Mouse (Mus musculus) embryonic facial prominence, embryonic 11.5 days (tissue): ENCODE results near the gene Suds3. TPM values are rescaled to one million over a fixed set of nuclear protein-coding genes. Genes with fewer than 3 reads are reported as not detected.

Source experiments
- ATAC-seq: fragments of 200-750 bp; cut with Nextera tagmentation; replicated peaks from 2 replicates; pipeline ENCODE4 v1.8.0; 2017; ENCODE audit warnings: low read depth; ENCODE audit not compliant: insufficient number of reproducible peaks, low FRiP score, low TSS enrichment
- DNase-seq: peaks from one replicate; pipeline ENCODE4 v3.0.0-alpha.2; 2015; ENCODE audit warnings: low spot score
- H3K27ac ChIP-seq: fragments of 300-500 bp; sonication (generic); replicated peaks from 2 replicates; pipeline ENCODE4 v1.5.1; 2014; ENCODE audit warnings: mild to moderate bottlenecking, low read depth, low read length, control low read depth
- H3K27me3 ChIP-seq: fragments of 300-500 bp; sonication (generic); 2 replicates; pipeline ENCODE4 v1.6.1; 2014; ENCODE audit warnings: mild to moderate bottlenecking, low read length, moderate library complexity, mixed read lengths; ENCODE audit not compliant: control insufficient read depth, insufficient read depth
- H3K36me3 ChIP-seq: fragments of 300-500 bp; sonication (generic); replicated peaks from 2 replicates; pipeline ENCODE4 v1.6.1; 2014; ENCODE audit warnings: low read depth, mild to moderate bottlenecking, low read length, moderate library complexity, mixed read lengths; ENCODE audit not compliant: control insufficient read depth, insufficient read depth
- H3K4me1 ChIP-seq: fragments of 300-500 bp; sonication (generic); 2 replicates; pipeline ENCODE4 v1.6.1; 2014; ENCODE audit warnings: low read length, mixed read lengths; ENCODE audit not compliant: control insufficient read depth, insufficient read depth
- H3K4me2 ChIP-seq: fragments of 300-500 bp; sonication (generic); 2 replicates; pipeline ENCODE4 v1.6.1; 2014; ENCODE audit warnings: low read depth, mild to moderate bottlenecking, control low read depth, low read length, moderate library complexity
- H3K4me3 ChIP-seq: fragments of 300-500 bp; sonication (generic); 2 replicates; pipeline ENCODE4 v1.5.1; 2014; ENCODE audit warnings: low read depth, low read length, control low read depth
- H3K9ac ChIP-seq: fragments of 300-500 bp; sonication (generic); replicated peaks from 2 replicates; pipeline ENCODE4 v1.6.1; 2014; ENCODE audit warnings: mild to moderate bottlenecking, control low read depth, low read length
- H3K9me3 ChIP-seq: fragments of 300-500 bp; sonication (generic); replicated peaks from 2 replicates; pipeline ENCODE4 v1.6.1; 2016; ENCODE audit warnings: mild to moderate bottlenecking, low read length, inconsistent platforms, mixed read lengths; ENCODE audit not compliant: control insufficient read depth
- WGBS: fragments of 180-500 bp; shearing (Covaris S2); extraction: QIAGEN DNeasy Blood & Tissue Kit; methylation state at CpG from one replicate; pipeline ENCODE4 v1.1.7; 2014; 5-methylcytosine and 5-hydroxymethylcytosine counted together
- polyA plus RNA-seq: library from polyadenylated mRNA; unstranded; fragments of >200 nt; fragmentation: Nextera tagmentation; extraction: Ambion mirVana; gene quantifications from 2 replicates; pipeline ENCODE4 v1.2.1, GENCODE M21; 2014

Suds3 gene
- polyA plus RNA-seq, 1 experiment from 2014 or later: 52.2 TPM

DNA sequence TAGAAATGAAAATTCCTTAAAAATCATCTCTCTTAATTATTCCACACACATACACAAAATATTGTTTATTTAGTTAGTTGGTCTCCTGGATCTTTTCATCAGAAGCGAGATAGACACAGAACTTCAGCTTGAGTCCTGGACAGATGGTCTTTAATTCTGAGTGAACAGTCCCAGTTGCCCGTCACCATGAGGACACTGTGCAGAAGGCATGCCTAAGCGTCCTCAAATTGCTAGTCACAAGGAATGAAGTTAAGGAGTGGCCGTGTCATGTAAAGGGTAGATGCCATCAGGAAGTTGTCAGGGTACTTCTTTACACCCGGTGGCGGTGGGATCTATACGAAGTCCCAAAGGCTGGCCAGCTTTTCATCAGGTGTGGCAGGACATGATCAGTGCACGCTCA lies 23.9 kb upstream of the Suds3 start:
- DNase-seq (no peak), ATAC-seq (no peak)
- H3K36me3 ChIP-seq: no peaks in the 10 kb centered on the region
- WGBS: 76% methylated on average over 8 of the region's 8 CpGs
- H3K27ac ChIP-seq: no peak overlapping the region
- H3K9ac ChIP-seq: no peak overlapping the region
- no peaks in the 10 kb centered on the region; the same call in 1 of the 2 replicates for H3K4me1 ChIP-seq
- no peaks in the 10 kb centered on the region for H3K9me3 ChIP-seq
- H3K4me3 ChIP-seq: no peak overlapping the region
- H3K4me2 ChIP-seq: no peak overlapping the region
- H3K27me3 ChIP-seq: no peaks in the 10 kb centered on the region

DNA sequence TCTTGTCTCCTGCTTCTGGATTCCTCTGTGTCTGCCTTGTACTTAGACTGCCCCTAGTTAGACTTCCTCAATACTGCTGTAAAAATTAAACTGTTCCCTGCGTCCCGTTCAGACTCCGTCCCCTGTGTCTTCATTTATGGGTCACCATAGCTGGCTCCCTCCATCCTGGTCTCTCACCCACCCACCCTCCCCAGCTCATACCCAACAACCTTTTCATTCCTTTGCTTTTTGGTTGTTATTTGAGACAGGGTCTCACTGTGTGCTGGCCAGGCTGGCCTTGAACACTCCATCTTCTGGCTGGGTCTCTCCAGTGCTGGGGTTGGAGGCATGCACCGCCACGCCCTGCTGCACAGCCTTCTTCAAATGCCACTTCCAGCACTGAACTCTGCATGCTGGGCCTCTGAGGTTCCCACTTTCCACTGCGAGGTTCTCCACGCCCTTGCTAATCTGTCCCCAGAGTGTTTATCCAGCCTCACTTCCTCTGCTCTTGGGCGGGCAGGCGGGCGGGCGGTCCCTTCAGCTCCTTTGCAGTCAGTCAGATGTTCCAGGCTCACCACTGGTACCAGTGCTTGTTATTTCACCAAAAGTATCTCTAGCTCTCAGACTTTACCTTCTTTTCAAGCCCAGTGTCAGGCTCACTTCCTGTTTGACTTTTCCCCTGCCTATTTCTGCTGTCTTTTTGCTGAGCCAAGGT lies 22.5 kb upstream of the Suds3 start:
- no peak overlapping the region for H3K4me2 ChIP-seq
- ATAC-seq (no peak), DNase-seq (no peak)
- H3K27me3 ChIP-seq: no peaks in the 10 kb centered on the region
- H3K9me3 ChIP-seq: no peaks in the 10 kb centered on the region
- no peaks in the 10 kb centered on the region; the same call in 1 of the 2 replicates for H3K4me1 ChIP-seq
- H3K9ac ChIP-seq: no peak overlapping the region
- WGBS: 78% methylated on average over 11 of the region's 11 CpGs
- H3K36me3 ChIP-seq: no peaks in the 10 kb centered on the region
- no peak overlapping the region for H3K27ac ChIP-seq
- no peak overlapping the region for H3K4me3 ChIP-seq

DNA sequence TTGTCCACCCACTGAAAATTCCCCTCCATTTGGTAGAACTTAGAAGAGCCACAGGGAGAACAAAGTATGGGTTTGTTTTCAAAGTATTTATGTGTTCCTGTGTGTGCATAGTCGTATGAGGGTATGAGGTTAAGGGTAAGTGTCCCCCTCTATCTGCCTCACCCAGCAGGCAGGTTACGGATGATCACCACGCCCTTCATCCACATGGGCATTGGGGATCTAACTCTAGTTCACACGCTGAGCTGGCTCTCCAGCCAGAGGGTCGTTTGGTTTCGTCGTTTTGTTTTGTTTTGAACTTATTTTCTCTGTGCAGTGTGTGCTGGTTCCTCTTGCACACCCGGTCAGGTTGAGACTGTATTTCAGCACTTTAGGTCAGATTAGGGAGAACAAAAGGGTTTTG lies 21.7 kb upstream of the Suds3 start:
- no peak for ATAC-seq
- 79% methylated on average over 8 of the region's 8 CpGs for WGBS

DNA sequence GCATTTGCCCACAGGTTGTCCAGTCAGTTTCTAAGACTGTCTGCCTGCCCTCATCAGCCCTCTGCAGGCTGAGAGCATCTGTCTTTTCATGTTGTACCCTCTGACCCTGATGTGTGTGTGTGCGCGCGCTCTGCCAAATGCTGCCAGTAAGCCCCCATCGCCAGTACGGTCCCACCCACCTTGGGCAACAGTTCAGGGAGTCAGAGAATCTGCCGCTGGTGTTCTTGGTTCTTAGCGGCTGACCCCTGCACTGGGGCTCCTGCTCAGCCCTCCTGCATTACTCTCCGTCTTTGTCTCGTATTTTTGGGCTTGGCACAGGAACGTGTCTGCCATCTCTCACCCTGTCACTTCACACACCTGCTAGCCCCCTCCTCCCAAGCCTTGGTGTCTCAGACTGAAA lies 21.1 kb upstream of the Suds3 start:
- WGBS: 75% methylated on average over 10 of the region's 10 CpGs
- DNase-seq: no peak
- ATAC-seq: no peak

More for the DNA sequence above, 21.7 kb upstream of the Suds3 start:
- H3K36me3 ChIP-seq: no peaks in the 10 kb centered on the region
- H3K4me3 ChIP-seq: no peak overlapping the region
- no peak for DNase-seq
- H3K27ac ChIP-seq: no peak overlapping the region
- no peaks in the 10 kb centered on the region for H3K9me3 ChIP-seq
- H3K4me1 ChIP-seq: no peaks in the 10 kb centered on the region; the same call in 1 of the 2 replicates
- H3K27me3 ChIP-seq: no peaks in the 10 kb centered on the region
- no peak overlapping the region for H3K4me2 ChIP-seq
- no peak overlapping the region for H3K9ac ChIP-seq

DNA sequence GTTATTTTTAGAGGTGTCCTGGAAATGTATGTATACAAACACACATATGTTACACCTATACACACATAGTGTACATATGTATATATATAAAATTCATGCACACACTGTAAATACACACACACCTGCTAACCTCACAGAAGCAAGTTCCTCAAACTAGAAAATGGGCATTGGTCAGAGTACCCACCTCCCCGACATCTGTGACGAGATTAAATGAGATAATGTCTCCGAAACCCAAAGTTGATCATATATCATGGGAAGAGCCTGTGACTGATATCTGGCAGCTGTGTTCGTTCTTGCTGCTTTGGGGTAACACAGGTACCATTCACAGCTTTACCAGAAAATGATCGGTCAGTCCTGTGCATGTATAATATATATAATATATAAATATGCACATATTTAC lies 20.7 kb upstream of the Suds3 start:
- Histone ChIP-seq H3K27ac (no peak overlapping the region), H3K4me3 (no peak overlapping the region), H3K9me3 (no peaks in the 10 kb centered on the region), H3K9ac (no peak overlapping the region), H3K4me2 (no peak overlapping the region), H3K36me3 (no peaks in the 10 kb centered on the region), H3K4me1 (no peaks in the 10 kb centered on the region; the same call in 1 of the 2 replicates), H3K27me3 (no peaks in the 10 kb centered on the region)
- DNase-seq (no peak), ATAC-seq (no peak)
- 90% methylated on average over 5 of the region's 5 CpGs for WGBS

More for the DNA sequence above, 21.1 kb upstream of the Suds3 start:
- Histone ChIP-seq H3K4me3 (no peak overlapping the region), H3K9ac (no peak overlapping the region), H3K4me2 (no peak overlapping the region), H3K27ac (no peak overlapping the region), H3K36me3 (no peaks in the 10 kb centered on the region), H3K27me3 (no peaks in the 10 kb centered on the region), H3K9me3 (no peaks in the 10 kb centered on the region), H3K4me1 (no peaks in the 10 kb centered on the region; the same call in 1 of the 2 replicates)

DNA sequence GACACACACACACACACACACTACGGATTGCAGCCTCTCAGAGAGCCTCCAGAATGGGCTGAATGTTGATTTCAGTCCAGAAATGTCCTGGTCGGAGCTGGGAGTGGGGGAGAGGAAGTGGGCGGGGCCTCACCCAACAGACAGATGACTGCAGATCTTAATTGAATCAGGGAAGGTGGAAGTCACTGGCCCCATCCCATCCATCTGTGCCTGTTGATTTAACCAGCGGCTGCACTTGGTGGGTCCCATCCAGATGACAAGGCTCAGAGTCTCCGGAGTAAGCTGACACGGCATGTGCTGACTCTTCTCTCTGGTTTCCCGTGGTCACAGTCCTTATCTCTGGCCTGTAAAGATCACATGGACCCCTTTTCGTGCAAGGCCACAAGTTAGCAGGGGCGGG lies 20.0 kb upstream of the Suds3 start:
- ATAC-seq (peak; percentile 55), DNase-seq (peak; percentile 58)
- Histone ChIP-seq H3K27me3 (no peaks in the 10 kb centered on the region), H3K4me3 (no peak overlapping the region), H3K9me3 (no peaks in the 10 kb centered on the region), H3K27ac (no peak overlapping the region), H3K4me2 (no peak overlapping the region), H3K9ac (peak overlapping the region; percentile 18; the same call in 1 of the 2 replicates), H3K4me1 (no peaks in the 10 kb centered on the region; the same call in 1 of the 2 replicates), H3K36me3 (no peaks in the 10 kb centered on the region)
- 27% methylated on average over 9 of the region's 9 CpGs for whole genome bisulfite sequencing

DNA sequence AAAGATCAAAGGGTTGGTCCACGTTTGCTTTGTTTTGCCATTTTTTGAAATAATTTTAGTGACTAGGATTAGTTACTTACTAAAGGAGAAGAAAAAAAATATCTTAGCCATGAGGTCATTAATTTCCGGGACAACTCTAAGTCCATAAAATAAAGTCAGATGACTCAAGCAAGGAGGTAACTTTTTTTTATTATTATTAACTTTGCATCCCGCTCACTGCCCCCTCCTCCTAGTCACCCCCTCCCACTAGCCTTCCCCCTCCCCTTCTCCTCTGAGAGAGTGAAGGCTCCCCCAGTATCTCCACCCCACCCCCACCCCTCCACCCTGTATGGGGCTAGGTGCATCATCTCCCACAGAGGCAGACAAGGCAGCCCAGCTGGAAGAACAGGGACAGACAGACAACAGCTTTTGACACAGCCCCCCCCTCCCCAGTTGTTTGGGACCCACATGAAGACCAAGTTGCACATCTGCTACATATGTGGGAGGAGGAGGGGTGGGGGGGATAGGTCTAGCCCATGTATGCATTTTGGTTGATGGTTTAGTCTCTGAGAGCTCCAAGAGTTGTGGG lies 19.1 kb upstream of the Suds3 start:
- Histone ChIP-seq H3K4me2 (no peak overlapping the region), H3K4me1 (no peaks in the 10 kb centered on the region; the same call in 1 of the 2 replicates), H3K27me3 (no peaks in the 10 kb centered on the region), H3K9ac (no peak overlapping the region), H3K9me3 (no peaks in the 10 kb centered on the region), H3K27ac (no peak overlapping the region), H3K4me3 (no peak overlapping the region), H3K36me3 (no peaks in the 10 kb centered on the region)
- ATAC-seq (no peak), DNase-seq (no peak)
- 75% methylated on average over 3 of the region's 3 CpGs for WGBS
